Mouse (Mus musculus): Measurements from ENCODE around the gene Snapc5. TPM values are rescaled to one million over a fixed set of nuclear protein-coding genes. Genes with fewer than 3 reads are reported as not detected.
A peak's percentile ranks its signal among the peaks of the same experiment; 100 is the strongest.

Gene Snapc5
- polyA plus RNA-seq, 1 experiment from 2014 or later: 36.2 TPM

DNA sequence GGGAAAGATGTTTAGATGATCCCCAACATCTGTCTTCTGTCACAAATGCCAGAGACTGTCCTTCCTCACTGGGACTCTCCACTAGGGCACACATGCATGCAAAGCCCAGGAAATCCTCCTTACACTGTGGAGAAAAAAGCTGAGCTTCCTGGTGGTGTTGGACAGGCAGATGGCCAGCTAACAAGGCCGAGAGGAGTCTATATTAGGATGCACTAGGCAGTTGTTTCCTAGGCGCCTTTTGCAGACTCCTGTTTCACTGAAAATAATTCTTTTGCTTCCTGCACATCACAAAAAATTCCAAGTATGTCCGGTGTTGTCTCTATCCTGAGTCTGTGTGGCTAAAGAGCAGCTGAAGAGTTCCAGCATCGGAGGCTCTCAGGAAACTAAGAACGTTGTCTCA lies 52.1 kb downstream of the Snapc5 start:
- ATAC-seq: peak; percentile 54
- no peak overlapping the region for H3K4me3 ChIP-seq (ENCODE audit: low read length)
- no peak overlapping the region for H3K4me2 ChIP-seq (ENCODE audit: low read depth, low read length)
- H3K9ac ChIP-seq (ENCODE audit: low read depth, low read length): no peak overlapping the region
- H3K9me3 ChIP-seq (ENCODE audit: control insufficient read depth, low read length): no peaks in the 10 kb centered on the region
- peaks cover 28% of the 10 kb centered on the region for H3K4me1 ChIP-seq (ENCODE audit: control insufficient read depth, insufficient read depth, low read length)
- no peaks in the 10 kb centered on the region for H3K36me3 ChIP-seq (ENCODE audit: control insufficient read depth, insufficient read depth, low read length)
- peak overlapping the region; percentile 53 for H3K27ac ChIP-seq (ENCODE audit: low read length)
- no peaks in the 10 kb centered on the region for H3K27me3 ChIP-seq (replicated peaks; ENCODE audit: control insufficient read depth, insufficient read depth, low read length)
- 38% methylated on average over 5 of the region's 5 CpGs for WGBS

DNA sequence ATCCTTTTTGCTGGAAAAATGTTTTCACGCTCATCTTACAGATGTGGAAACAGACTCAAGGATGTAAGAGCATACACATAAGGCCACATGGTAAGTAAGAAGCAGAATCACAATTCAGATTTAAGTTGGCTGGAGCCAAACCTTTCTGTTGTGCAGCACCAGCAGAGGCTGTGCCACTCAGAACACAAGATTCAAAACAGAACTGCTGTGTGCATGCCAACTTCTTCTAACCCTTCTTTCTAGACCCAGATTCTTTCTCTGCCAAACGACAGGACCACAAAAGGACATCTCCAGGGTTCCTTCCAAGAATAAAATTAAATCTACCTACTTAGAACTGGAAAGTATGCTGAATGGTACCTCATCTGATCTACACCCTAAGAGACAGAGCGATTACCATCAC lies 52.6 kb downstream of the Snapc5 start:
- Histone ChIP-seq H3K27ac (ENCODE audit: low read length) (peak overlapping the region; percentile 53), H3K4me3 (ENCODE audit: low read length) (no peak overlapping the region), H3K36me3 (ENCODE audit: control insufficient read depth, insufficient read depth, low read length) (no peaks in the 10 kb centered on the region), H3K27me3 (replicated peaks; ENCODE audit: control insufficient read depth, insufficient read depth, low read length) (no peaks in the 10 kb centered on the region), H3K9me3 (ENCODE audit: control insufficient read depth, low read length) (no peaks in the 10 kb centered on the region), H3K9ac (ENCODE audit: low read depth, low read length) (no peak overlapping the region), H3K4me2 (ENCODE audit: low read depth, low read length) (no peak overlapping the region), H3K4me1 (ENCODE audit: control insufficient read depth, insufficient read depth, low read length) (peaks cover 27% of the 10 kb centered on the region)
- no peak for ATAC-seq
- WGBS: 65% methylated on average over 3 of the region's 3 CpGs

DNA sequence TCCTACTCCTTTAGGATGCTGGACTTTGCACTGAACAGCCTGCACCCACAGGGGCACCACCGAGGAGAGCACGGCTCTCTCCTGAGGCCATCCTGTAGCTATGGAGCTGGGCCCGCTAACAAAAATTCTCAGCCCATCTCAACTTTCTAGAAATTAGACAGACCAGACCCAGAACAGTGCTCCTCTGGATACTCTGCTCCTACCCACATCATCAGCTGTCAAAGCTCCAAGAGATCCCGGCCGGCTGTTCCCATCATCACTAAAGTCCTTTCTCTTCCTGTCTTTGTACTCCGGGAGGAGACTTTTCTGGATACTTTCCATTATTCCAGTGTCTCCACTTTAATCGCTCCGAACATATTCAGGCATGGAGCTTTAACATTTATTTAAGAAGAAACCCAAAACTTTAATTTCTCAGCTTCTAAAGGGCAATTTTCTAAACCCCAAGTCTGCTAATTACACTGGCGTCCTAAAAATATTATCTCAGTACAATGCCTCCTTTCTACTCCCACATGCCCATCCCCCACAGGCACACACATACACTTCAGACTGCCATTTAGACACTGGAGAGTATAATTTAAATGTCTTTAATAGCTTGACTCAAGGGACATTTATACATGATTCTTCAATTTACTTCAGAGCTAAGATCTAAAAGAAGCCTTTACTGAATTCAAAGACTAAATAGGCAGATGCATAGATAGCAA lies 53.3 kb downstream of the Snapc5 start:
- H3K9me3 ChIP-seq (ENCODE audit: control insufficient read depth, low read length): no peaks in the 10 kb centered on the region
- H3K4me1 ChIP-seq (ENCODE audit: control insufficient read depth, insufficient read depth, low read length): peaks cover 27% of the 10 kb centered on the region
- peak; percentile 17; the same call in 1 of the 2 replicates for ATAC-seq
- H3K27me3 ChIP-seq (replicated peaks; ENCODE audit: control insufficient read depth, insufficient read depth, low read length): no peaks in the 10 kb centered on the region
- H3K27ac ChIP-seq (ENCODE audit: low read length): peak overlapping the region; percentile 53
- no peak overlapping the region for H3K4me3 ChIP-seq (ENCODE audit: low read length)
- H3K9ac ChIP-seq (ENCODE audit: low read depth, low read length): no peak overlapping the region
- peak overlapping the region; percentile 22; the same call in 1 of the 2 replicates for H3K4me2 ChIP-seq (ENCODE audit: low read depth, low read length)
- no peaks in the 10 kb centered on the region for H3K36me3 ChIP-seq (ENCODE audit: control insufficient read depth, insufficient read depth, low read length)
- WGBS: 43% methylated on average over 9 of the region's 9 CpGs

Small RNAs within 50 kb of the gene (microRNA-seq; reads per million reads assigned to microRNA genes)
- not detected for gene Gm24106

Other genes starting within 250 kb of the Snapc5 start
- gene Smad6, start 157.2 kb upstream of the Snapc5 start, polyA plus RNA-seq (2015; fragmentation: Nextera tagmentation; extraction: Ambion mirVana): 3.9 and 8.1 TPM in 2 replicates
- 0.15 and 0.40 TPM in 2 replicates for gene Lctl, start 62.1 kb upstream of the Snapc5 start, polyA plus RNA-seq (2015; fragmentation: Nextera tagmentation; extraction: Ambion mirVana)
- gene Zwilch, start 6.2 kb upstream of the Snapc5 start, polyA plus RNA-seq (2015; fragmentation: Nextera tagmentation; extraction: Ambion mirVana): 17.3 and 22.0 TPM in 2 replicates
- 1,062 and 1,181 TPM in 2 replicates for gene Rpl4, start 5.9 kb upstream of the Snapc5 start, polyA plus RNA-seq (2015; fragmentation: Nextera tagmentation; extraction: Ambion mirVana)
- gene Uchl4, start 55.9 kb downstream of the Snapc5 start, polyA plus RNA-seq (2015; fragmentation: Nextera tagmentation; extraction: Ambion mirVana): 1.8 and 2.4 TPM in 2 replicates
- gene Map2k1, start 74.4 kb downstream of the Snapc5 start, polyA plus RNA-seq (2015; fragmentation: Nextera tagmentation; extraction: Ambion mirVana): 97.4 and 104 TPM in 2 replicates
- 129 and 142 TPM in 2 replicates for gene Tipin, start 102.3 kb downstream of the Snapc5 start, polyA plus RNA-seq (2015; fragmentation: Nextera tagmentation; extraction: Ambion mirVana)
- 20.3 and 21.4 TPM in 2 replicates for gene Dis3l, start 162.0 kb downstream of the Snapc5 start, polyA plus RNA-seq (2015; fragmentation: Nextera tagmentation; extraction: Ambion mirVana)
- gene Megf11, start 206.4 kb downstream of the Snapc5 start, polyA plus RNA-seq (2015; fragmentation: Nextera tagmentation; extraction: Ambion mirVana): 0.71 and 0.76 TPM in 2 replicates

Measured in intestine, embryonic 16.5 days (tissue).